Mouse (Mus musculus) spleen, adult 2 months (tissue): ENCODE results near the gene Pigo.

Experiments used
- CTCF ChIP-seq: fragments of 200-500 bp; IDR thresholded peaks from 2 replicates; pipeline ENCODE4 v1.5.1; 2011; ENCODE audit warnings: mild to moderate bottlenecking, inconsistent platforms; ENCODE audit not compliant: insufficient read depth, insufficient read length, insufficient replicate concordance; ENCODE audit errors: extremely low read depth
- POLR2A ChIP-seq: fragments of 200-500 bp; IDR thresholded peaks from 2 replicates; pipeline ENCODE4 v1.6.1; 2011; ENCODE audit warnings: low read depth, low read length, inconsistent platforms

DNA sequence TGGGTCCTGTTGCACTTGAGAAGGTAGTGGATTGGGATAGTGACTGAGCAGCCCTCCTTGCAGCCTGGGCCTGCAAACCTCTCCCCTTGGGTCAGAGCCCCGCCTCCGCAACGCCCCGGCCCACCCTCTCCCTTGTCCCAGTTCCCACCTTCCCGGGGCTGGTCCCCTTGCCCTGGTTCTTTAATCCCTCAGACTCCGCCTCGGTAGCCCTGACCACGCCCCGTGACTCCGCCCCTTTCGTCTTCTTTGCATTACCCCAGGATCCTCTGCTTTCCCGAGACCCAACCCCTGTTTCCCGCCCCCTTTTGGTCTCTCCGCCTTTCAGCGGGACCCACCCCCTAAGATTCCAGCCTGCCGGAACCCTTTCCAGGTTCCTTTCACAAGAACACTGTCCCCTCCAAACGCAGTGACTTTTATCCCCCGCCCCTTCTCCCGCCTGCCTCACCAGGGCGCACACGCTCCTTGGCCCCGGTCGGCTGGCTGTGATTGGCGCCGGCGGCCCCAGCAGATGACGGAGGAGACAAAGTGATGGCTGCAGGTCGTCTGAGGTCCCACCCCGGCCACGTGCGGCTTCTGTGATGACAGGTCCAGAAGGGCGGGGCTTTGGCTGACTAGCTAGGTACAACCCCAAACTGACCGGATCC lies 20.2 kb upstream of the Pigo start, which contains the start of gene Fam214b:
- TF ChIP-seq CTCF (no peak), POLR2A (no peak)
